Mouse (Mus musculus): ENCODE data around the gene Nek2. TPM values are rescaled to one million over a fixed set of nuclear protein-coding genes. Genes with fewer than 3 reads are reported as not detected.

Nek2 gene
- 6.3 and 7.1 TPM in 2 replicates for total RNA-seq (2014; fragmentation: Nextera tagmentation)
- total RNA-seq (2017) = 28.8 and 42.1 TPM in 2 replicates

DNA sequence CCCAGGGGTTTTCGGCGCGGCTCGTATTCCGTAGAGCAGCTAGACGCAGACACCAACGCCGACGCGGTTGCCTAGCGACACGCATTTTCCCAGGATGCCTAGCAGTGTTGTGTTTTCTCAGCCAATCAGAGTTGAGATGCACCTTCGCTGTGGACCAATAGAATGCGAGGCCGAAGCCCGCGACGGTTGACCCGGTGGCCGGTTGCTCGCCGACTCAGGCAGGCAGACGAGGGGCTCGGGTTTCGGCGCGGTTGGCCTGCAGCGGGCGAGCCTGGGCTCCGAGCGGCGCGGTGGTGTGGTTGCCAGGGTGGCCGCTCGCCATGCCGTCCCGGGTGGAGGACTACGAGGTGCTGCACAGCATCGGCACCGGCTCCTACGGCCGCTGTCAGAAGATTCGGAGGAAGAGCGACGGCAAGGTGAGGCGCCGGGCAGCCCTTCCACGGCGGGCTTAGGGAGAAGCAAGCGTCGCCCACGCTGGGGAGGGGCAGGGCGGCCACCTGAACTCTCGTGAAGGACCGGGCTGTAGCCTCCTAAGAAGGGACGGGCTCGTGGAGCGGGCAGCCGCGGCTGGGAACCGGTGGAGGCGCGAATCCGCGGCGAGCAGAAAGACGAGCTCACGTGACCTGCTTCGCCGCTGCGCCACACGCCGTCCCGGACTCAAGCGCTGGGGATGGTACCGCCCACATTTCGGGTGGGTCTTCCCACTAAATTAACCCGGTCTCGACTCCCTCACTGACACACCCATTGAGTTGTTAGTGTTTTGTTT lies at the start of gene Nek2:
Gene Nek2, plus strand, starts transcription at position 119 of the 766 bp plus-strand sequence.
- peak; percentile 84 for ATAC-seq (replicated peaks; ENCODE audit: poor library complexity, severe bottlenecking)

DNA sequence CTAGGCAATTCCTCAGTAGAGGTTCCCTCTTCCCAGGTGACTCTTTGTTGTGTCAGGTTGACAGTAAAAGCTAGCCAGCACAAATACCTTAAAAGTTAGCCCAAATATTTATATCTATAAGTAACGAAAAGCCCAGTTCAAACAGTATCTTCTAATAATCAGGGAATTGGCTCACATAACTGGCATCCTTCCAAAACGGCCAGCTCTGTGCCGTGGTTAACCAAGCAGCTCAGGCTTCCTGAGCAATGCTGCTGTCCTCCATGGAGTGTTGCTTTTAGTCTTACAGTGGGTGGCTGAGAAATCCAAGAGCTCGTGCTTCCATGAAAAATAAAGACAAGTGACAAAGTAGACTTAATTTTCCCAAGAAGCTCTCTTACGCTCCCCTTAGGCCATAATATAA lies 47.1 kb upstream of the Nek2 start:
- ATAC-seq (replicated peaks; ENCODE audit: poor library complexity, severe bottlenecking) = no peak

GRCm38 (mm10) chr1:191775116-191775515 lies 46.1 kb upstream of the Nek2 start:
- ATAC-seq (replicated peaks; ENCODE audit: poor library complexity, severe bottlenecking) = no peak

- ATAC-seq (replicated peaks; ENCODE audit: poor library complexity, severe bottlenecking) = no peak
These were observed 43.7 kb upstream of the Nek2 start for GRCm38 (mm10) chr1:191777521-191777920.

GRCm38 (mm10) chr1:191780470-191780869 lies 40.8 kb upstream of the Nek2 start:
- no peak for ATAC-seq (replicated peaks; ENCODE audit: poor library complexity, severe bottlenecking)

- no peak for ATAC-seq (replicated peaks; ENCODE audit: poor library complexity, severe bottlenecking)
These were observed 36.1 kb upstream of the Nek2 start for GRCm38 (mm10) chr1:191785108-191785507.

GRCm38 (mm10) chr1:191786255-191786654 lies 35.0 kb upstream of the Nek2 start:
- no peak for ATAC-seq (replicated peaks; ENCODE audit: poor library complexity, severe bottlenecking)

DNA sequence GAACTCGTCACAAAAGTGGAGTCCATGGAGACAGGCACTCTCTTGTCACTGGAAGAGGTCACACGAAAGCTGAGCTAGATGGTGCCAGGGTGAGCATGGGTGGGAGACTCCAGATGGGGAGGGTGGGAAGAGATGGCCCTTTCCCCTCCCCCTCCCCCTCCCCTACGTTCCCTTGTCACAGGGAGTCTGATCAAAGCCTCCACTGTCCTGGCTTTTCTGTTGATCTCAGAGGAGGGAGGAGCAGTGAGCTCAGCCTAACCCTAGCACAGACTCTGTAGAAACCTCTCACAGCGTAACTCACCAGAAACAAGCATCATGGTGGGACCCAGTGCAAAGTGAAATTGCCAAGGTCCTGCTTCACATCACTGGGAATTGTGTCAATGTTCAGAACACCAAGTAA lies 33.9 kb upstream of the Nek2 start:
- ATAC-seq (replicated peaks; ENCODE audit: poor library complexity, severe bottlenecking) = no peak

DNA sequence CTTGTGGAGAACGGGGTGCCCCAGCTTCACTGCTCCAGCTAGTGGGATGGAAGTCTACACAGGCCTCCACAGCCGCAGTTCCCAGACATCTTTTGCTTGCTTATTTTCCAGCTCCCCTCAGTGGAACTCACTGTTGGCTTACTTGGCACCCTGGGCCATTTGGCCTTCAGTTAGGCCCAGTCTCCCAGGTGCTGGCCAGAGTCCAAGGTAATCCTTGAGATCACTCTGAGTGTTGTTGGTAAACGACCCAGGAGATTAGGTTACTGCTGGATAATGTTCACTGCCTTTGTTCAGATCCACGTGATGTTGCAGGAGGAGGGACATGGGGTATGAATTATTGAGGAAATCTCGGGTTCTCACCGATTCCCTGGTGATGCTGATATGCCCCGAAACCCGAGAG lies 28.3 kb upstream of the Nek2 start:
- ATAC-seq (replicated peaks; ENCODE audit: poor library complexity, severe bottlenecking) = no peak

DNA sequence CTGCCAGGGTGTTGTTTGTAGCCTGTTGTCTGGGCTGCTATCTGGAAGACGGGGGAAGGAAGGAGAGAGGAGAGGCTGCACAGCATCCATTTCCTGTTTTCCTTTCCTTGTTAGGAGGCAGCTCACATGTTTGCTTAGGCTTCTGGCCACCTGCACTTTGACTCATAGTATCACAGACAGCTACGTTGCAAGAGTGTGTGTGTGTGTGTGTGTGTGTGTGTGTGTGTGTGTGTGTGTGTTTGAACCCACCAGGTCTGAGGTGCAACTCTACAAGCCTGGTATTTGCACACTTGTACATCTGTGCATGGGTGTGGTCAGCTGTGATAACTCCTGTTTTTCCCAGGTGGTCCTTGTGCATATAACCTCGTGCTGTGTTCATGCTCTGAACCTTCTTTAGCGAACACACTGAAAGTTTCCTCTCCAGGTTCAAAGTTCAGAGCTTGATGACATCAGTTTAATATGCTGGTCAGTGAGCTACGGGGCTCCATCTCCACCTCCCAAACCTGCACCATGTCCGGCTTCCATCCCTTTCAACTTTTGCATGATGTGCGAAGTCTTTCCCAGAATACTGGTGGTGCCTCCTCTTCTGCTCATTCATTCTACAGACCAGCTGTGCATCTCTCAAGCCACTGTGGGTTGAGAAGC lies 27.2 kb upstream of the Nek2 start:
- ATAC-seq (replicated peaks; ENCODE audit: poor library complexity, severe bottlenecking) = no peak

DNA sequence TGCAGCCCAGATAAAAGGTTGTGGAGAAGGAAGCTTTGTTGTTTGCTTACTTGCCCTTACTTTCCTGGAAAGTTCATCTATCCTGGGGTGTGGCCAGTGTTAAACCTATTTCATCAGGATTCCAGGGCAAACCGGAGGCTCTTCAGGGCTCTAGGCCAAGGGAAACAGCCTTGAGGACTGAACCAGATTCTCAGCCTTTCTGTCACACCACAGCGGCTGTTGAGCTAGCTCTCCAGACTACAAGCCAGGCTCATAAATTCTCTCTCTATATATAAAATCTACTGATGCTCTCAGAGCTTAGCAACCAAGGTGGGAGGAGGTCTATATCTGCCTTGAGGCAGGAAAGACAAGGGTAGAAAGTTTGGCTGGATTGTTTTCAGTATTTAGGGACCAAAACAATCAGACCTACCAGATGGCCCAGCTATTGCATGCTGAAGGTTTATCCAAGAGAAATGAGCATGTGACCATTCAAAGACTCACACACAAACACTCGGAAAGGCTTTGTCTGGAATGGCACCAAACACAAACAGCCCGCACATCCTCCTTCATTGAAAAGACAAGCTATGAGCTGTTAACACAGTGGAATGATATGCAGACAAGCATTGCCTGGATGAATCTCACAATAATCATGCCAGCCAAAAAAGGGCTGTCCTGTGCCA lies 24.9 kb upstream of the Nek2 start:
- ATAC-seq (replicated peaks; ENCODE audit: poor library complexity, severe bottlenecking) = no peak

GRCm38 (mm10) chr1:191802093-191802819 lies 19.0 kb upstream of the Nek2 start:
- peak; percentile 68 for ATAC-seq (replicated peaks; ENCODE audit: poor library complexity, severe bottlenecking)

DNA sequence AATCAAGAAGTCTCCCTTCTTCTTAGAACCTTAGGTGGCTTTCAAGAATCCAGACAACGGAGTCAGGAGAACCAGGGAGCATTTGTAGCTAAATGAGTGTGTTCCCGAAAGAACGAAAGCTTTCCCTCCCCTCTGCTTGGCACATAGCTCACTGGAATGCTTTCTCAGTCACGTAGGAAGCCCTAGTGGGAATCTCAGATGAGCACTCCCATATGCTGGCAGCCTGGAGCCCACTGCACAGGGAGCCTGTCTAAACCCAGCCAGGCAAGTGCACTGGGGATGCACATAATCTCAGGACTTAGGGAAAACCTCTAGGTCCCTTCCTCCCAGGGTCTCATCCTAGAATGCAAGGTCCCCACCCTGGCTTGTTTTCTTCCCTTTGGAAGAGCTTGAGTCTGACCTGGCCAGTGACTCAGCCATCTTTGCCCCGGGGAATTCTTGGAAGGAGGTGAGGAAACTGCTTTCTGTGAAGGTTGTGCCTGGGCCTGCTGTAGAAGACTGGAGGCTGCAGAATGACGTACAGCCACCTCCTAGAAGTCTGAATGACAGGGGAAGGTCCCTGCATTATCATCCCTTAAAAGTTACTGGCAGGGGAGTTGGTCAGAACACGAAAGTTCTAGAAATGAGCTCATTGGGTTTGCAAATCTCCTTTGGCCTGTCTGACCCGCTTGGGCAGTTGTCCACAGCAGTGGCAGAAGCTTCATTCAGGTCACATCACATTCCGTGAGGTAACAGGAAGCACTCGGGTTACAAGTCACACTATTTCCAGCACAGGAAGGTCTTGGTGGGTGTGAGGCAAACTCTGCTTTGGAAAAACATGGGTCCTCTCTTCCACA lies 18.2 kb upstream of the Nek2 start:
- ATAC-seq (replicated peaks; ENCODE audit: poor library complexity, severe bottlenecking) = no peak

DNA sequence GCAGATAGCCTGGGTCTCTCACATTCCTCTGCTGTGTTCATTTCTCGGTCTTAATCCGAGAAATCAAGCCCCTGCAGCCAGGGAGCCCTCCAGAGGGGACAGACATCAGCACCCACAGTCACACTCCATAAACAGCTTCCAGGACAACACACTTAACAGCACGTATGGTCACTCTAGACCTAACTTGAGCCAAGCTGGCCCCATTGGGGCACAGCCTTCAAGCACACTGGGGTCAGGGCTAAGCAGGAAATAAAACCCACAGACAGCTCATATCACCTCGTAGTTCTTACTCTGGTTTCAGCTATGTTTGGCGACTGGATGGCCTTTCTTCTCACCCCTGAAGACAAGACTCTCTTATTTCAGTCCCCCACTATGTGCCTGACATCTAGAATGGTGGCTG lies 16.5 kb upstream of the Nek2 start:
- ATAC-seq (replicated peaks; ENCODE audit: poor library complexity, severe bottlenecking) = no peak

GRCm38 (mm10) chr1:191805788-191806187 lies 15.5 kb upstream of the Nek2 start:
- ATAC-seq (replicated peaks; ENCODE audit: poor library complexity, severe bottlenecking) = no peak

- ATAC-seq (replicated peaks; ENCODE audit: poor library complexity, severe bottlenecking) = no peak
These were observed 14.5 kb upstream of the Nek2 start for GRCm38 (mm10) chr1:191806740-191807139.

- 0 out of 2 replicates have a peak, but pooled peaks have one; percentile 14 for ATAC-seq (replicated peaks; ENCODE audit: poor library complexity, severe bottlenecking)
These were observed 13.3 kb upstream of the Nek2 start for GRCm38 (mm10) chr1:191807979-191808378.

GRCm38 (mm10) chr1:191808688-191809223 lies 12.5 kb upstream of the Nek2 start:
- no peak for ATAC-seq (replicated peaks; ENCODE audit: poor library complexity, severe bottlenecking)

DNA sequence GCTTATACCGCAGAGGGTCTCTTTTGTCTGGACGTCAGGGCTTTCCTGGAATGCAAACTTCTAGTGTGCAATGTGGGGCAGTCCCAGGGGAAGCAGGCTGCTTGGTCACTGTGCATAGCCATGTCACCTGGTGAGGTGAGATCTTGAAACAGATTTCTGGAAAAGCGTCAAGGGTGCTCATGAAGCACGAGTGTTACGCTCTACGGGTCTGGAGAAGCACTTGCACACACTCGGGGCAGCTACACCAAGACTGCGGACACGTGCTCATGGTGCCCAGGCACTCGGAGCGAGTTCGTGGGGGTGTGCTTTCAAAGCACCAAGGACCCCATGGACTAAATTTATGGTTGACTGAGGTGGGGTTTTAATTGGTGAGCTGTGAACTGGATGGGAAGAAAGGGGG lies 9.5 kb upstream of the Nek2 start:
- ATAC-seq (replicated peaks; ENCODE audit: poor library complexity, severe bottlenecking) = no peak

Measured in granulocyte monocyte progenitor cell, adult 5-6 weeks (primary cell).